Mouse (Mus musculus): ENCODE measurements around the gene Pard6a. TPM values are rescaled to one million over a fixed set of nuclear protein-coding genes. Genes with fewer than 3 reads are reported as not detected.

The Pard6a gene
- 10.8 and 12.9 TPM in 2 replicates for polyA plus RNA-seq (2015; fragmentation: Nextera tagmentation; extraction: Ambion mirVana)

GRCm38 (mm10) chr8:105700966-105701824, at the start of gene Pard6a, which contains the start of gene Acd:
TSS of gene Pard6a (plus strand) at chr8:105701148.
TSS of gene Acd (minus strand) at chr8:105701102.

GRCm38 (mm10) chr8:105685796-105686308, 15.1 kb upstream of the Pard6a start, which contains the start of gene Carmil2:
TSS of gene Carmil2 (plus strand) at chr8:105686274.

GRCm38 (mm10) chr8:105707498-105708403, 6.8 kb downstream of the Pard6a start, which contains the start of the genes 4933405L10Rik and Enkd1:
TSS of gene 4933405L10Rik (plus strand) at chr8:105707655.
TSS of gene Enkd1 (minus strand) at chr8:105708210.

Other genes starting within 250 kb of the Pard6a start
- 6.6 and 9.6 TPM in 2 replicates for gene Tppp3, start 229.6 kb upstream of the Pard6a start, polyA plus RNA-seq (2015; fragmentation: Nextera tagmentation; extraction: Ambion mirVana)
- gene Zdhhc1, start 204.2 kb upstream of the Pard6a start, polyA plus RNA-seq (2015; fragmentation: Nextera tagmentation; extraction: Ambion mirVana) = 6.8 and 10.3 TPM in 2 replicates
- 1.1 and 2.4 TPM in 2 replicates for gene Hsd11b2, start 182.4 kb upstream of the Pard6a start, polyA plus RNA-seq (2015; fragmentation: Nextera tagmentation; extraction: Ambion mirVana)
- 63.4 and 73.0 TPM in 2 replicates for gene Atp6v0d1, start 135.1 kb upstream of the Pard6a start, polyA plus RNA-seq (2015; fragmentation: Nextera tagmentation; extraction: Ambion mirVana)
- 11.4 and 14.0 TPM in 2 replicates for gene Ripor1, start 95.9 kb upstream of the Pard6a start, polyA plus RNA-seq (2015; fragmentation: Nextera tagmentation; extraction: Ambion mirVana)
- gene Ctcf, start 64.6 kb upstream of the Pard6a start, polyA plus RNA-seq (2015; fragmentation: Nextera tagmentation; extraction: Ambion mirVana) = 95.3 and 95.7 TPM in 2 replicates
- 0.34 TPM in 1 of 2 replicates, not detected in the other for gene Agrp, start 63.8 kb upstream of the Pard6a start, polyA plus RNA-seq (2015; fragmentation: Nextera tagmentation; extraction: Ambion mirVana)
- gene Carmil2, start 14.9 kb upstream of the Pard6a start, polyA plus RNA-seq (2015; fragmentation: Nextera tagmentation; extraction: Ambion mirVana) = 1.6 and 2.0 TPM in 2 replicates
- gene Acd, start within 50 bp of the Pard6a start, polyA plus RNA-seq (2015; fragmentation: Nextera tagmentation; extraction: Ambion mirVana) = 37.3 and 37.4 TPM in 2 replicates
- not detected in 2 replicates for gene 4933405L10Rik, start 6.5 kb downstream of the Pard6a start, polyA plus RNA-seq (2015; fragmentation: Nextera tagmentation; extraction: Ambion mirVana)
- 8.8 and 9.2 TPM in 2 replicates for gene Enkd1, start 7.1 kb downstream of the Pard6a start, polyA plus RNA-seq (2015; fragmentation: Nextera tagmentation; extraction: Ambion mirVana)
- gene Gfod2, start 57.5 kb downstream of the Pard6a start, polyA plus RNA-seq (2015; fragmentation: Nextera tagmentation; extraction: Ambion mirVana) = 3.8 and 4.0 TPM in 2 replicates
- 43.9 and 49.2 TPM in 2 replicates for gene Ranbp10, start 126.2 kb downstream of the Pard6a start, polyA plus RNA-seq (2015; fragmentation: Nextera tagmentation; extraction: Ambion mirVana)
- 0.22 and 0.23 TPM in 2 replicates for gene Tsnaxip1, start 126.6 kb downstream of the Pard6a start, polyA plus RNA-seq (2015; fragmentation: Nextera tagmentation; extraction: Ambion mirVana)
- 21.0 and 21.1 TPM in 2 replicates for gene Cenpt, start 152.1 kb downstream of the Pard6a start, polyA plus RNA-seq (2015; fragmentation: Nextera tagmentation; extraction: Ambion mirVana)
- 33.8 and 34.9 TPM in 2 replicates for gene Thap11, start 154.0 kb downstream of the Pard6a start, polyA plus RNA-seq (2015; fragmentation: Nextera tagmentation; extraction: Ambion mirVana)
- 125 and 144 TPM in 2 replicates for gene Nutf2, start 159.4 kb downstream of the Pard6a start, polyA plus RNA-seq (2015; fragmentation: Nextera tagmentation; extraction: Ambion mirVana)
- 16.4 and 18.2 TPM in 2 replicates for gene Edc4, start 179.7 kb downstream of the Pard6a start, polyA plus RNA-seq (2015; fragmentation: Nextera tagmentation; extraction: Ambion mirVana)
- 0.46 TPM in 1 of 2 replicates, not detected in the other for gene Nrn1l, start 192.4 kb downstream of the Pard6a start, polyA plus RNA-seq (2015; fragmentation: Nextera tagmentation; extraction: Ambion mirVana)
- gene Pskh1, start 199.3 kb downstream of the Pard6a start, polyA plus RNA-seq (2015; fragmentation: Nextera tagmentation; extraction: Ambion mirVana) = 12.7 and 15.0 TPM in 2 replicates
- 1.4 and 4.2 TPM in 2 replicates for gene Ctrl, start 232.7 kb downstream of the Pard6a start, polyA plus RNA-seq (2015; fragmentation: Nextera tagmentation; extraction: Ambion mirVana)
- 77.1 and 84.1 TPM in 2 replicates for gene Psmb10, start 237.3 kb downstream of the Pard6a start, polyA plus RNA-seq (2015; fragmentation: Nextera tagmentation; extraction: Ambion mirVana)
- gene Lcat, start 242.2 kb downstream of the Pard6a start, polyA plus RNA-seq (2015; fragmentation: Nextera tagmentation; extraction: Ambion mirVana) = 0.82 and 1.0 TPM in 2 replicates

Measured in spleen, postnatal 0 days (tissue).